Mouse (Mus musculus) hindbrain, embryonic 15.5 days (tissue): ENCODE data around the gene Arhgap24. TPM values are rescaled to one million over a fixed set of nuclear protein-coding genes. Genes with fewer than 3 reads are reported as not detected.

Experiments
- ATAC-seq: fragments of 200-750 bp; cut with Nextera tagmentation; 2 replicates; pipeline ENCODE4 v1.8.0; 2017; ENCODE audit warnings: low read depth, moderate number of reproducible peaks, moderate TSS enrichment; ENCODE audit not compliant: low FRiP score
- H3K27ac ChIP-seq: fragments of 300-500 bp; sonication (generic); replicated peaks from 2 replicates; pipeline ENCODE4 v1.5.1; 2015; ENCODE audit warnings: mild to moderate bottlenecking, inconsistent platforms
- H3K27me3 ChIP-seq: fragments of 300-500 bp; sonication (generic); 2 replicates; pipeline ENCODE4 v1.6.1; 2015; ENCODE audit warnings: control low read depth, inconsistent platforms
- H3K36me3 ChIP-seq: fragments of 300-500 bp; sonication (generic); 2 replicates; pipeline ENCODE4 v1.6.1; 2015; ENCODE audit warnings: control low read depth, inconsistent platforms
- H3K4me1 ChIP-seq: fragments of 300-500 bp; sonication (generic); replicated peaks from 2 replicates; pipeline ENCODE4 v1.6.1; 2015; ENCODE audit warnings: control low read depth, inconsistent platforms
- H3K4me2 ChIP-seq: fragments of 300-500 bp; sonication (generic); 2 replicates; pipeline ENCODE4 v1.6.1; 2015; ENCODE audit warnings: moderate library complexity, mild to moderate bottlenecking, inconsistent platforms
- H3K4me3 ChIP-seq: fragments of 300-500 bp; sonication (generic); 2 replicates; pipeline ENCODE4 v1.5.1; 2015; ENCODE audit warnings: mild to moderate bottlenecking, inconsistent platforms
- H3K9ac ChIP-seq: fragments of 300-500 bp; sonication (generic); 2 replicates; pipeline ENCODE4 v1.6.1; 2015; ENCODE audit warnings: inconsistent platforms
- H3K9me3 ChIP-seq: fragments of 300-500 bp; sonication (generic); 2 replicates; pipeline ENCODE4 v1.6.1; 2016; ENCODE audit warnings: control low read depth, inconsistent platforms
- WGBS: fragments of 180-500 bp; shearing (Covaris S2); methylation state at CpG from one replicate; pipeline ENCODE4 v1.1.7; 2015; 5-methylcytosine and 5-hydroxymethylcytosine counted together
- polyA plus RNA-seq: library from polyadenylated mRNA; unstranded; fragments of >200 nt; fragmentation: Nextera tagmentation; extraction: Ambion mirVana; gene quantifications from 2 replicates; pipeline ENCODE4 v1.2.1, GENCODE M21; 2015

Gene Arhgap24
- polyA plus RNA-seq, 1 experiment from 2014 or later: 11.5 TPM

DNA sequence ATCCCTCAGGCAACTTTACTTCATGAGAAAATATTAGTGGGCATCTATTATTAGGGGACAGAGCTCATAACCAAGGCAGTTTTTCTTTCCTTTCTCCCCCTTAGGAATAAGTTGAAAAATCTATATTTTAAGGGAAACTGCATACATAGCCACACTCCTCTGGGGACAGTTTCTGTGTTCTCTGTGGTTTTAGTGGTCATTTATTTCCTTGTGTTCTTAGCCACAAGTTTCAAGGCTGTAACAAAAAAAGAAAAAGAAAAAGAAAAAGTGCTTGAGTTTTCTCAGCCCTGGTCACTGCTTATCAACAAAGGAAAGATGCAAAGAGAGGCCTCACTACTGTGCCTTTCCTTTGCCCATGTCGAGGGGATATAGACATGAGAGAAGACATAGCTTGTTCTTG, 71.3 kb downstream of the Arhgap24 start:
- Histone ChIP-seq H3K4me2 (no peak overlapping the region), H3K36me3 (no peaks in the 10 kb centered on the region), H3K9me3 (no peaks in the 10 kb centered on the region), H3K4me1 (no peaks in the 10 kb centered on the region), H3K9ac (no peak overlapping the region), H3K4me3 (no peak overlapping the region), H3K27me3 (no peaks in the 10 kb centered on the region), H3K27ac (no peak overlapping the region)
- no peak for ATAC-seq
- 81% methylated on average over 1 of the region's 1 CpGs for WGBS

DNA sequence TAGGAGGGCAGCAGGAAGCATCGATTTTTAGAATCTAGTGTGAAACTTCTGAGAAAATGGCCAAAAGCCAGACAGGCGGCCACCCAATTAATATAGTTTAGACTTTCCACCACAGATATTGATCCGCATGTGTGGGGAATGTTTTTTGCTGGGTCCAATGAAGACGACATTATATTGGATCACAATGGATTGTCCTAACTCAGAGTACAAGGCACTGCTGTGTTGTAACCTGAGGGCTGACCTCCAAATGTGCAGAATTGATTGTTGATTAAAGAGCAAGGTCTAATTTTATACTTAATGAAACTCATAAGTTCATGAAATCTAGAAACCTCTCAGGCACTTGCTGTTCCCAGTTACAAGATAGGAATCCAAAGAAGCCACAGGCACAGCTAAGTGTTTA, 74.8 kb downstream of the Arhgap24 start:
- Histone ChIP-seq H3K9me3 (no peaks in the 10 kb centered on the region), H3K9ac (no peak overlapping the region), H3K4me1 (peaks cover 8% of the 10 kb centered on the region; the same call in 1 of the 2 replicates), H3K27ac (no peak overlapping the region), H3K27me3 (no peaks in the 10 kb centered on the region), H3K36me3 (no peaks in the 10 kb centered on the region), H3K4me3 (no peak overlapping the region), H3K4me2 (no peak overlapping the region)
- WGBS: 86% methylated on average over 4 of the region's 4 CpGs
- no peak for ATAC-seq

DNA sequence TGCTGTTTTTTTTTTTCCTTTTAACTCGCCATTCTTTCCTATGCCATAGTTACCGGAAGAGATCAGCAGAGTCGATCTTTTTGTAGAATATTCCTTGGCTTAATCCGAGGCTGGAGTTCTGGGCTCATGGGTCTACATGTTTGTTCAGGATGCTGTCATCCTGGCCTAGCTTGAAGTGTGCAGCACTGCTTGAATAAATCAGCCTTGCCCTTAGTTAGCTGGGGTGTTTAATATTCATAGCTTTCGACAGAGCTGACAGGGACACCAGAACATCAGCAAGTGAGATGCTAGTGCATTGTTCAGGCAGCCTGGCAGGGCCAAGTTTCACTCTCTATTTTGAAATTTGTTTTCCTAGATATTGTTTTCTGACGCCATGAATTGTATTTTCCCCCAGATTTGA, 79.1 kb downstream of the Arhgap24 start:
- Histone ChIP-seq H3K4me2 (no peak overlapping the region; the same call in 1 of the 2 replicates), H3K9me3 (no peaks in the 10 kb centered on the region)
- 53% methylated on average over 6 of the region's 6 CpGs for WGBS

DNA sequence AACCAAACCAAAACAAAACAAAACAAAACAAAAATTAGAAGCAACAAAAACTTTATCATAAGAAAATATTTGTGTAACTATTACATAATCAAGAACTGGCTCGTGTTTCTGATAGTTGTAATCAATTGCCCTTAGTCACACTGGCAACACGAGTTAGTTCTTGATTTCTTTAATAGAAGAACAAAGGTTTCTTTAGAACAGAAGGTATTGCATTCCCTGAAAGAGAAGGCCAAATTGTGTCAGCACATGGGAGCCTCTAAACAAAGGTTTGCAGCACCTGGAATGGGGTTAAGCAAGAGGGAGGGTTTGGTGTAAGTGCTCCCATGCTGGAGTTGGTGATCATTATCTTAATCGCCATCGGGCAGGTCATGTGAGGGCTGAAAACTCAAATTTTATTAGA, 82.8 kb downstream of the Arhgap24 start:
- Histone ChIP-seq H3K9me3 (no peaks in the 10 kb centered on the region), H3K9ac (no peak overlapping the region), H3K4me3 (no peak overlapping the region), H3K27me3 (no peaks in the 10 kb centered on the region), H3K36me3 (no peaks in the 10 kb centered on the region), H3K27ac (no peak overlapping the region), H3K4me2 (no peak overlapping the region), H3K4me1 (peaks cover 8% of the 10 kb centered on the region; the same call in 1 of the 2 replicates)
- no peak for ATAC-seq
- 79% methylated on average over 4 of the region's 4 CpGs for WGBS

More for the DNA sequence above, 79.1 kb downstream of the Arhgap24 start:
- ATAC-seq: no peak; the same call in 1 of the 2 replicates
- no peaks in the 10 kb centered on the region for H3K36me3 ChIP-seq
- no peak overlapping the region for H3K9ac ChIP-seq
- no peaks in the 10 kb centered on the region for H3K27me3 ChIP-seq
- H3K4me3 ChIP-seq: no peak overlapping the region
- H3K27ac ChIP-seq: no peak overlapping the region
- H3K4me1 ChIP-seq: peaks cover 8% of the 10 kb centered on the region; the same call in 1 of the 2 replicates

DNA sequence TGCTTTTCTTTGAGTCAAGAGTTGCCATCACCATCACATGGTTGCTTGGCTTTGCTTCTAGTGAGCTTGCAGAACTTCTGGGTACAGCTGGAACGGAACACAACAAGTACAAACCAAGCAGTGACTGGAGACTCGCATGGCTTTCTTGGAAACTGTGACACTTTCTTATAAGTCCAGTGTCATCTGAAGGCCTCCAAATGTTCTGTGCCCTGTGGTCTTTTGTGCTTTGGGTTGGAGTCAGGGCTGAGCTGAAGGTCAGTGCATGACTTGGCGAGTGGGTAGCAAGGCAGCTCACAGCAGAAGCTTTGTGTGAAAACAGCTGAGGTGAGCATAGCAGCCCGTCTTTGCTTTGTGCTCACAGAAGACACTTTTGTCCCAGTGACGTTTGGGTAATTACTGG, 87.6 kb downstream of the Arhgap24 start:
- ATAC-seq: no peak
- WGBS: 65% methylated on average over 5 of the region's 5 CpGs

DNA sequence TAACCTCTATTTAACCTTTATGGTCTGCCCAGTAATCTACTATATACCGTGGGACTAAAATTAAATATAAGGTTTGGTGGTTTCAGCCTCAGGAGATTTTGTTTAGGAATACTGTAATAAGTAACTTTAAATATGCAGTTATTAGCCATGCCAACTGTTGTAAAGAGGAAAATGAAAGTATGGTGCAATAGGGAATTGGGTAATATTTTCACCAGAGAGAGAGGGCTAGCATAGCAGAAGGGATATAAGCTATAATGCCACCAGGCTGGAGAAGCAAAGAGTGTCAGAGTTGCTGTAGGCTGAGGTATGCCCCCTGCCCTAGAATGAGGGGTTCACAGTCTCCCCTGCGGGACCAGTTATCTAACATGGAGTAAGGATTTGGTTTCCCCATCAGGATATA, 90.3 kb downstream of the Arhgap24 start:
- Histone ChIP-seq H3K4me2 (no peak overlapping the region), H3K4me3 (no peak overlapping the region), H3K36me3 (no peaks in the 10 kb centered on the region), H3K27me3 (no peaks in the 10 kb centered on the region), H3K9me3 (0 out of 2 replicates have a peak, but pooled peaks cover 3% of the 10 kb centered on the region), H3K27ac (no peak overlapping the region), H3K9ac (no peak overlapping the region), H3K4me1 (no peaks in the 10 kb centered on the region)
- no peak for ATAC-seq
- 88% methylated on average over 2 of the region's 2 CpGs for WGBS

More for the DNA sequence above, 87.6 kb downstream of the Arhgap24 start:
- no peaks in the 10 kb centered on the region for H3K27me3 ChIP-seq
- no peak overlapping the region for H3K27ac ChIP-seq
- H3K9ac ChIP-seq: no peak overlapping the region
- no peak overlapping the region for H3K4me2 ChIP-seq
- no peaks in the 10 kb centered on the region for H3K36me3 ChIP-seq
- H3K9me3 ChIP-seq: no peaks in the 10 kb centered on the region
- no peak overlapping the region for H3K4me3 ChIP-seq
- no peaks in the 10 kb centered on the region for H3K4me1 ChIP-seq

DNA sequence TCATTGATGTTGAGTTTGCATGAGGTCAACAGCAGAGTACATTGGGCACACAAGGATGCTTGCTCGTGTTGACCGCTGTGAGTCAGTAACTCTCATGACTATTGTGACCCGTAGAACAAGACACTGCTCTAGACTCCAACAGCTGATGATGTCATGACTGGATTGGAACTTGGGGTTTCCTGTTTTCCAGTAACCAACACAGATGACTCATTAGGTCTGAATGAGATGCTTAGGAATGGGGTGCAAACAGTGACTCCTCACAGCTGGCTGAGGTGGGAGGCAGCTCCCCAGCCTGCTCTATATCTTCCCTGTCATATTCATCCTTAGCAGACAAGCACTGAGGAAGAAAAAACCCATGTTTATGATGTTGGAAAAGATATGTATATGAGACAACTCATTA, 95.6 kb downstream of the Arhgap24 start:
- H3K27ac ChIP-seq: no peak overlapping the region
- no peak overlapping the region for H3K4me3 ChIP-seq
- H3K4me1 ChIP-seq: no peaks in the 10 kb centered on the region
- no peaks in the 10 kb centered on the region for H3K36me3 ChIP-seq
- no peak overlapping the region for H3K4me2 ChIP-seq
- H3K27me3 ChIP-seq: no peaks in the 10 kb centered on the region
- no peak for ATAC-seq
- no peak overlapping the region for H3K9ac ChIP-seq
- 0 out of 2 replicates have a peak, but pooled peaks cover 3% of the 10 kb centered on the region for H3K9me3 ChIP-seq
- 98% methylated on average over 3 of the region's 3 CpGs for WGBS

DNA sequence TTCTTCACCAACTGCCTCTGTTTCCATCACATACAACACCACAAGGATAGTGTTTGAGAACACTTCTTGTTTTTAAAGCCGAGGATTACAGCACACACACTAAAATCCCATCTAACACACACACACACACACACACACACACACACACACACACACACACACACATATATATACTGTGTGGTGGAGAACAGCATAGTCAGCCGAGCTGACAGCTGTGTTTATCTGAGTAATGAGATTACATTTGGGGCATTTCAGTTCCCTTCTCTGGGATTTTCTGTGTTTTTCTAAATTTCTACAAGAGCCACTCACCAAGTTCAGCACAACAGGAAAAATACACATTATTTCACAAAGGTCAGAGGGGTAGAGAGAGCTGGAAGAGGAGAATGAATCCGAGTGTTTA, 96.5 kb downstream of the Arhgap24 start:
- no peak overlapping the region for H3K9ac ChIP-seq
- 0 out of 2 replicates have a peak, but pooled peaks cover 3% of the 10 kb centered on the region for H3K9me3 ChIP-seq
- H3K4me3 ChIP-seq: no peak overlapping the region
- no peaks in the 10 kb centered on the region for H3K4me1 ChIP-seq
- H3K36me3 ChIP-seq: no peaks in the 10 kb centered on the region
- WGBS: 56% methylated on average over 3 of the region's 3 CpGs
- no peaks in the 10 kb centered on the region for H3K27me3 ChIP-seq
- H3K27ac ChIP-seq: no peak overlapping the region
- ATAC-seq: no peak
- H3K4me2 ChIP-seq: no peak overlapping the region

DNA sequence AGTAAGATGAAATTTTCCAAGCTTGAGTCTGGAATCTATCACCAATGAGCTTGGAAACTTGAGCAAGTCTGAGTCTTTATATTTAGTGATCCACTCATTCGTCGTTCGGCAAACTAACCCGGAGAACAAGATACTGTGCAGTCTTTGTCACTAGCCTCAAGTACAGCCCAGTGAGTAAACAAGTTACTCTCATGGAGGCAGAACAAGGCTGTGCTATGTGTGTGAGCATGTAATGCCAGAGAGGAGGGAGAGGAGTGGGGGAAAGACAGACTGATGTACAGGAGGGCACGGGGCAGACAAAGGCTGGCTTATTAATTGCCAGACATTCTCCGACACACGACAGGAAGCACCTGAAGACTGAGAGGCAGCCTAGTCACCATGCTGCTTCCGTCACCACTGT, 97.2 kb downstream of the Arhgap24 start:
- H3K36me3 ChIP-seq: no peaks in the 10 kb centered on the region
- no peak overlapping the region for H3K4me3 ChIP-seq
- ATAC-seq: no peak
- no peaks in the 10 kb centered on the region for H3K27me3 ChIP-seq
- H3K4me2 ChIP-seq: no peak overlapping the region
- H3K4me1 ChIP-seq: no peaks in the 10 kb centered on the region
- H3K9me3 ChIP-seq: 0 out of 2 replicates have a peak, but pooled peaks cover 3% of the 10 kb centered on the region
- WGBS: 80% methylated on average over 8 of the region's 8 CpGs
- H3K9ac ChIP-seq: no peak overlapping the region
- no peak overlapping the region for H3K27ac ChIP-seq

DNA sequence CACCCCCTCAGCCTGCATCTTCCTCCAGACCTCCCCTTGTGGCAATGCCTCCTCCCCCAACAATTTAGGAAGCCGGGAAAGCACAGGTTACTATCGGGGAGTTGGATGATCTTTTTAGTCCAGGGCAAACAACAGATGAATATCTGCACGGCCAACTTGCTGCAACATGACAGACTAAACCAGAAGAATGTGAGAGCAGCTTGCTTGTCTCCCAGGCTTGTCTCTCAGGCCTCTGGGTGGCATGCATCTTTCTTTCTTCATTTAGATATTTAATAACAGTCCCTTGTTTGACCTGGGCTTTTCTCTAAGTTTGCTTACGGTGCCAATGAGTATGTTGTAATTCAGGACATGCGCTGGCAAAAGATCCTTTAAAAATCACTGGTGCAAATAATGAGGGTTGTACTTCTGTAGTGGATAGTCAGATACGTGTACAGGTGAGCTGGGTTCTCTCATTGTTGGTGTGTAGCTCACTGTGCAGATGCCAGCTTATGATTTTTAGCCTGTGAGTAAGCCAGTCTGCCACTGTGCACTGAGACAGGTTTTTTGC, 101.7 kb downstream of the Arhgap24 start:
- no peak overlapping the region for H3K27ac ChIP-seq
- no peak overlapping the region for H3K4me3 ChIP-seq
- no peaks in the 10 kb centered on the region for H3K9me3 ChIP-seq
- no peak for ATAC-seq
- H3K36me3 ChIP-seq: no peaks in the 10 kb centered on the region
- no peak overlapping the region for H3K4me2 ChIP-seq
- no peaks in the 10 kb centered on the region for H3K4me1 ChIP-seq
- no peaks in the 10 kb centered on the region for H3K27me3 ChIP-seq
- 65% methylated on average over 6 of the region's 6 CpGs for WGBS
- no peak overlapping the region for H3K9ac ChIP-seq

DNA sequence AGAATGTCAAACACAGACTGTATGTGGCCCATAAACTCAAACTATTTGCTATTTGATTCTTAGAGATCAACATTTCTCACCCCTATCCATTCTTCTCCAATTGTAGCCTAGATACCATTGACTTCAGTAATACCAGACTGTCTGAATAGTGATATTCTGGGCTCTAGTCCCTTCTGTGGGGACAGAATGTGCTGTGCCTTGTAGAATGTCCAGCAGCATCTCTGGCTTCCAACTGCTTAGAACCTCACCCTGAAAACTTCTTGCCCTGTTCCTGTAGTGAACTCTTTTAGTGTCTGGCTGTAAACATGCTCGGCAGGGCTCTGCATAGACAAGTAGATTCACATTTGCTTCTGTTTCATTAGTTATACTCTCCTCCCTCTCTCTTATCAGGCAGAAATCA, 110.2 kb downstream of the Arhgap24 start:
- Histone ChIP-seq H3K27ac (no peak overlapping the region), H3K36me3 (no peaks in the 10 kb centered on the region), H3K4me3 (no peak overlapping the region), H3K9ac (no peak overlapping the region), H3K9me3 (no peaks in the 10 kb centered on the region), H3K4me1 (no peaks in the 10 kb centered on the region), H3K27me3 (no peaks in the 10 kb centered on the region), H3K4me2 (no peak overlapping the region)
- ATAC-seq: no peak
- WGBS: 75% methylated on average over 1 of the region's 1 CpGs

DNA sequence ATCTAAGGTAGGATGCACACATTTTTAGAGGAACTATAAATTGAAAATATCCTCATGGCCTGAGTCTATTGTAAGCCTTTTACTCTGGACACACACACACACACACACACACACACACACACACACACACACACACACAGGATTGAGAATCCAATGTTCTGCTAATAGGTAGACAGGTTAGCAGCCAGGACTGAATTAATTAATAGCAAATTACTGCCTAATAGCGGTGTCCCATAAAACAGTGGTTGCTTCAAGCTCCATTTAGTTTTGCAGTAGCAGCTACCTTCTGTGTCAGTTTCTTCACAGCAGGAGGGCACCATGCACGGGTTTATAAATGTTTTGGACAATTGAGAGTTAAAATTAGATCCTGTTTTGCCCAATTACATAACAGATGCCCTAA, 111.9 kb downstream of the Arhgap24 start:
- H3K4me1 ChIP-seq: no peaks in the 10 kb centered on the region
- H3K27me3 ChIP-seq: no peaks in the 10 kb centered on the region
- 33% methylated on average over 2 of the region's 2 CpGs for WGBS
- no peaks in the 10 kb centered on the region for H3K9me3 ChIP-seq
- no peak overlapping the region for H3K4me3 ChIP-seq
- H3K9ac ChIP-seq: no peak overlapping the region
- no peak for ATAC-seq
- H3K27ac ChIP-seq: no peak overlapping the region
- no peak overlapping the region for H3K4me2 ChIP-seq
- H3K36me3 ChIP-seq: no peaks in the 10 kb centered on the region

DNA sequence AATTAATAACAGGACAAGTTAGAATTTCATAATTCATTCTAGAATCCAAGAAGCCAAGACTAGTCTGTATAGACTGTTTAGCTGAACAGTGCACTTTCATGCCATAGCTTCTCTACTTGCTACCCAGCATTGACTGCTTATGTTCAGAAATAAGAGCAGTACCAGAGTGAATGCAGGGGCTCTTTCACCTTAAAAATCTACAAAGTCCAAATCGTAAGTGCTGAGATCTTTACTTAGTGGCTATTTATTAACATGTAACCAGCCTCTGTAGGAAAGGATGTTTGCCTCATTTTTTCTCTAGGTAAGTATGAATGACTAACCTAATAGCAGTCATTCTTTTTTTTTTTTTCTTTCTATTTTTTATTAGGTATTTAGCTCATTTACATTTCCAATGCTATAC, 117.9 kb downstream of the Arhgap24 start:
- Histone ChIP-seq H3K9ac (no peak overlapping the region), H3K36me3 (no peaks in the 10 kb centered on the region), H3K4me1 (no peaks in the 10 kb centered on the region), H3K4me3 (no peak overlapping the region), H3K4me2 (no peak overlapping the region), H3K27ac (no peak overlapping the region), H3K9me3 (no peaks in the 10 kb centered on the region), H3K27me3 (no peaks in the 10 kb centered on the region)
- 90% methylated on average over 1 of the region's 1 CpGs for WGBS
- no peak for ATAC-seq
